Mouse (Mus musculus) c-Kit-positive CD71-negative TER-119-negative erythroid progenitor cells, embryonic 14.5 days (primary cell): ENCODE results near the gene Cnst.
"Not testable (repeated sequence)": the region's sequence is repeated elsewhere in the genome, so short reads cannot be mapped to it uniquely, and the experiment has no call there.

Experiments
- DNase-seq: peaks from one replicate; pipeline ENCODE4 v3.0.0-alpha.2; 2013; ENCODE audit warnings: low read depth

Cnst gene

DNA sequence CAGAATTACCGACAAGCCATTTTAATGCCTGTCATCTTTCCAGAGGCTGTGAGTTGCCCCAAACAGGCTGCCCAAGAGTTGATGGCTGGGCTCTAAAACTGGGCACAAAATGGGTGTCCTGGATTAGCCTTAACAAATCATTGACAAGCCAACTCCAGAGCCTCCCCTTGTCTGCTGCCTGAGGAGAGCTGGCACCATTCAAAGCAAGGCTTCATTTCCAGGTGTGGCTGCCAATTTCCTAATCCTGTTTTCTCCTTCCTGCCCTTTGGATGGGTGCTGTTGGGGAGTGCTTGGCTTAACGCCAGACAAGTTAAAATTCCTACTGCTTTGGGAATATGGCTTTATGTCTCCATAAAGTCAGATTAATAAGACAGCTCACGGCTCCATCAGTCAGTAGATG lies 98.0 kb downstream of the Cnst start:
- DNase-seq: no peak

DNA sequence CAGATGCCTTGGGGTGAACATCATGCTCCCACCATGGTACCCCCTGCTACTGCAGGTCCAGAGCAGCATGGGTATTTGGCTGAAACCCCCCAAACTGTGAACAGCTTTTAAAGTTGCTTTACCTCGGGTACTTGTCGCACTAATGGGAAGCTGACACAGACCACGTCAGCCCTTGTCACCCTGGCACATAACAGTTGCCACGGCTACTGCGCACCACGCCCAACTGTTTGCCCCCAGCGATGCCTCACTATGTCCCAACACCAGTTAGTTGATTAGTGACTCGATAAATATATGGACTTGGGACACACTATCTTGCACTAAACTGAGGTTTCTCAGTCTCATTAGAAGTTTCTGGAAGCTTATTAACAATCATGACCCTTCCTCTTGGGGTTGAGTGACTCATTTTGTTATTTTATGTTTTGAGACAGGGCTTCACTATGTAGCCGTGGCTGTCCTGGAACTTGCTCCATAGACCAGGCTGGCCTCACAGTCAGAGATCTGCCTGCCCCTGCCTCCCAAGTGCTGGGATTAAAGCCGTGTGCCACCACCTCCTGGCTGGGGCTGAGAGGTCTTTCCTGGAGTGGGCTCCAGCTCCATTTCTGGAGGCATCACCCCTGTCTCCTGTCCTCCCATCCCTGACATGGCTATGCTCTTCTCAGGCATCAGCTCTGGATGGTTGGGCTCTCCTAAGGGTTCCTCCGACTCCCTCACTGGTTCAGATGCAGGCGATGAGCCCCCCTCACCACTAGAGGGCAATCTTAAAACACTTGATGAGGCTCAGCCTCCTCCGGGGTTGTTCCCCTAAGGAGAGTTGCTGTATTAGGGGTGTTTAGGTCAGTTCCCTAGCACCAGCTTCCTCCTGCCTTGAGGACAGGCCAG lies 99.2 kb downstream of the Cnst start:
- DNase-seq: peak; percentile 74

DNA sequence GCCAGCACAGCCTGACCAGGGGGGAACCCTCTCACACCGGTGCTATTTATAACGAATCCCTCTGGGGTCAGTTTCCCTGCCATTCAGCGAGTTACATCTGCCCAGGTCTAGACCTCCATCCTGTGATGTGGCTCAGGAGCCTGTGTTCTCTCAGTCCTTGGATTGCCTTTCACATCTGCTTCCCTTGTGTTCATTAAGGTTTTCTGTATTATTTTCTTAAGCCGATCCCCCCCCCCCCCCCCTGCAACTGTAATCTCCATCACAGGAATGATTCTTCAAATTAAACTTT lies 99.8 kb downstream of the Cnst start:
- no peak for DNase-seq

DNA sequence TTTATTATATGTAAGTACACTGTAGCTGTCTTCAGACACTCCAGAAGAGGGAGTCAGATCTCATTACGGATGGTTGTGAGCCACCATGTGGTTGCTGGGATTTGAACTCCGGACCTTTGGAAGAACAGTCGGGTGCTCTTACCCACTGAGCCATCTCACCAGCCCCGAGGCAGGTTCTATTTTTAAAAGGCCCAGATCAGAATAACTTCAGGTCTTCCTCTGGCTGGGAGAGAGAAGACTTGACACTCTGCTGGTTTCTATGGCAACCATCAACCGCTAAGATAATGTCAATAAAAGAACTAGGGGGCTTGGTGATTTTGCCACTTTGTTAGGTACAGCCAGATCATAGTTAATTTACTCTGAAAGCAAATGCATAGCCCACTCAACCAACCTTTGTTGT lies 102.5 kb downstream of the Cnst start:
- DNase-seq: not testable (repeated sequence)

DNA sequence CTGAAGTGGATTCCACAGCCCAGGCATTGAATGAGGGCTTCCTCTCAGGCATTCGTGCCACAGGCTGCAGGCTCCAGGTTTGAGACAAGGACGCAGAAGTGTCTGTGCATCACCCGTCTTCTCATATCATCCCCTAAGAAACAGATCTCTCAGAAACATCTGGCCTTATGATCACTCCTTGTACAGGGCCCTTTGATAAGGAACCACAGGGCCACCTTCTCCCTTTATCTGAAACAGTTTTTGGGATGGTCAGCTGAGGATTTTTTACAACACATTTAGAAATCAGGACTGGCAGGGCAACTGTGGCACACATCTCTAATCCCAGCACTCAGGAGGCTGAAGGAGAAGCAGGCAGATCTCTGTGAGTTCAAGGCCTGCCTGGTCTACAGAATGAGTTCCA lies 103.2 kb downstream of the Cnst start:
- no peak for DNase-seq

DNA sequence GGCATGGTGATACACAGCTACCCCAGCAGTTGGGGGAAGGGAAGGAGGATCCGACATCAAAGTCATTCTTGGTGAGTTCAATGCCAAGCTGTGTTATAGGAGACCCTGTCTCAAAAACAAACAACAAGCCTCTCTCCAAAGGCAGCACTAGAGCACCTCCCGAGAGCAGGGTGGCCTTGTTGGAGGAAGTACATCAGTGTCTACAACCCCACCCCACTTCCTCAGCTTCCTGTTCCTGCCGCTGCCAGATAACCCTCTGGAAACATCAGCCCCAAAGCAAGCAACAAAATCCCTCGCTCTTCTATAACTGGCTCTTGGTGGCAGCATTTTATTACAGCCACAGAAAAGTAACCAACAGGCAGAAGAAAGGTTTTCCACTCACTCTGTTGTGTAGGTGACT lies 104.1 kb downstream of the Cnst start:
- no peak for DNase-seq

DNA sequence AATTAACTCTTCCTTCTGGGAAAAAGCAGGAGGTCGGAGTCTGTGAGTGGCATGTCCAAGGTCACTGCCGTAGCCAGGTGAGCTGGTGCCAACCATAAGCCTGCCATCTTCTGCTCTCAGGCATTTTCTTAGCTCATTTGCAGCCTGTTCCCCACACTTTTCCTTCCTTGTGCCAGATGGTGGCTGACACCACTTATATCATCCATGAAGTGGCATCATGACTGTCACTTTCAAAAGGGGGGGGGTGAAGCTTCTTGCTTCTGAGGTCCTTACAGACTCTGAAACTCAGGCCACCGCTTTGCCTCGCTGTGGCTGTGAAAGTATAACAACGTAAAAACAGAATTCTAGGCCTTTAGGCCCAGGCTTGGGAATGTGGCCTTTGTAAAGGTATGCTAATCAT lies 105.1 kb downstream of the Cnst start:
- DNase-seq: no peak

DNA sequence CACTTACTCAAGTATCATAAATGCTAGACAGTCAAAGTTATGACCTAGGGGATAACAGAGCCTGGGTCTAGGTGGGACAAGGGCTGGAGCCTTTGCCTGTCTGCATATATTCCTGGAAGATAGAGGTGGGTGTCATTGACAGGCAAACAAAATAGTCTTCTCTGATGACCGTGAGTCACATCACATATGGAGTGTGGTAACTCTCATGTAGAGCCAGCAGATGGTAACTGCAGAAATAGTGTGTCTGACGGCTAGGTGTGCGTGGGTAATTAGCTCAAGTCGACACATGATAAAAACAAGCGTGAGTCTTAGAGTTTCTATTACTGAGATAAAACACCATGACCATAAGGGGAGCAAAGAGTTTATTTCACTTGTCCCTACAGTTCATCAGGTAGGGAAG lies 116.9 kb downstream of the Cnst start:
- no peak for DNase-seq

DNA sequence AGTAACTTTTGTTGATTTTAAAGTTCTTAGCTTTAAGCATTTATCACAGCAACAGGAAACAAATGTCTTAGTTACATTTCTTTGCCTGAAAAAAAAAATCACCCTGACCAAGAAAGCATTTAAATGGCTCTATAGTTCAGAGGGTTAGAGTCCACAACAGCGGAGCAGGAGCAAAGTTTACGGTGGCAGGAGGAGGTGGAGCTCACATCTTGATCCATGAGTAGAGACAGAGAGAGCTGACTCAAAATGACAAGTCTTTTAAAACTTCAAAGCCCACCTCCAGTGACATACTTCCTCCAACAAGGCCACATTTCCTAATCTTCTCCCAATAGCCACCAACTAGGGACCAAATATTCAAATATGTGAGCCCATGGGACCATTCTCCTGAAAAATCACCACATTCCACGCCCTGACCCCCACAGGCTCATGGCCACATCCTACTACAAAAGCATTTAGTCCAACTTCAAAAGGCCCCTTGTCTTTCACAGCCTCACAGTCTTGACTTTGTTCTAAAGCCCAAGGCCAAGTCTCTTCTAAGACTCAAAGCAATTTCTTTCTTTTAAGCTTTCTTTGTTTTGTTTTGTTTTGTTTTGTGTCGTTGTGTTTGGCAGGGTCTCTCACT lies 118.2 kb downstream of the Cnst start:
- DNase-seq: no peak

DNA sequence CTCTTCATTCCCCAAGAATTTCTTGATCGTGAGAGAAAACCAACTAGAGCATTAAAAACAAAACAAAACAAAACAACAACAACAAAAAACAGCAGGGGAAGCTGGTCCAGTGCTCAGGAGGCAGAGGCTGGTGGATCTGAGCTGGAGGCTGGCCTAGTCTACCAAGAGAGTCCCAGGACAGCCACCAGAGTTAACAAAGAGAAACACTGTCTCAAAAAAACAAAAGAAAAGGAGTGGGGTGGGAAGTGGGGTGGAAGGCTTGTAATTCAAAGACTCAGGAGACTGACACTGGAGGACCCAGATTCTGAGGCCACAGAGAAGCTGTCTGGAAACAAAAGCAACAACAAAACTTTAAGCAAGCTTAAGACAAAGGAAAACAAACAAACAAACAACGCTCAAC lies 120.8 kb downstream of the Cnst start:
- DNase-seq: no peak

DNA sequence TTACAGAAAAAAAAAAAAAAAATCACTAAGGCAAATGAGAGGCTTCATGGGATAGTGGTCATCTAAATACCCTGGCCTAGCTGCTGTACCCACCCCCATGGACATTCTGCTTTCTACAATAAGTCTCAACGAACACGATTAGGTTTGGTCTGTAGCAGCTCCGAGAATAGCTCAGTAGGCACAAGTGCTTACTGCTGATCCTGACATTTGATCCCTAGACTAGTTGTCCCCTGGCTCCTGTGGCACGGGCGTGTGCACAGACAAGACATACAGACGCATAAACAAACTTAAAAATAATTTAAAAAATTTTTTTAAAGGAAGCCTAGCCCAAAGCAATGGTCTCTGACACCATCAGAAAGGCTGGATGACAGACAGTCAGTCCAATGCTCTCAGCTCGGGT lies 121.3 kb downstream of the Cnst start:
- DNase-seq: no peak

DNA sequence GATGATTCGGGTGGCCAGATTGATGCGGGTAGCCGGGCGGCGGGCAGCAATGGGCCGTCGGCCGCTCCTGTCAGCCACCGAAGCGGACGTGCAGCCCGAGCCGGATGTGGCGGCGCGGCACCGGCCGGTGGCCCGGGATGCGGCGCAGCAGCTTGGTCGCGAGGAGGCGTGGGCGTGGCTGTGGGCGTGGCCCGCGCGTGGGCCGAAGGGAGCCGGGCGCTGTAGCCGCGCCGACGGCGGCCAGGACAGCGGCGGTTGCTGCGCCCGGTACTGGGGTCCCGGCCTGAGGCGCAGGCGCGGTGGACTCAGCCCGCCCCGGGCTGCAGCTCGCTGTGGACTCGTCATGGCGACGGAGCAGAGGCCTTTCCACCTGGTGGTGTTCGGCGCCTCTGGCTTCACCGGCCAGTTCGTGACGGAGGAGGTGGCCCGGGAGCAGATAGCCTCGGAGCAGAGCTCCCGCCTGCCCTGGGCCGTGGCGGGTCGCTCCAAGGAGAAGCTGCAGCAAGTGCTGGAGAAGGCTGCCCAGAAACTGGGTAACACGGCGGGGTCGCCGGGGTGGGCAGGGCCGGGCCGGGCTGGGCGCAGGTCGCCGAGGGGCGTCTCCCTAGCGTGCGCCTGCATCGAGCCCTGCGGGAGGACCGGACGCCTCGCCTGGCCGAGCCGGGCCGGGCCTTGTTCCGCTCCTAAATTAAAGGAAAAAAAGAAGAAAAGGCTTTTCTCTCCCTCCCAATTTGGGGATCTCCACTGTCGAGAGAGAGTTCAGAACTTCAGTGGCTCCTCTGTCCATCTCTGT lies 122.0 kb downstream of the Cnst start, which contains the start of gene Sccpdh:
Gene Sccpdh, plus strand, starts transcription at position 198 of the 793 bp plus-strand sequence.
- DNase-seq: peak; percentile 57

DNA sequence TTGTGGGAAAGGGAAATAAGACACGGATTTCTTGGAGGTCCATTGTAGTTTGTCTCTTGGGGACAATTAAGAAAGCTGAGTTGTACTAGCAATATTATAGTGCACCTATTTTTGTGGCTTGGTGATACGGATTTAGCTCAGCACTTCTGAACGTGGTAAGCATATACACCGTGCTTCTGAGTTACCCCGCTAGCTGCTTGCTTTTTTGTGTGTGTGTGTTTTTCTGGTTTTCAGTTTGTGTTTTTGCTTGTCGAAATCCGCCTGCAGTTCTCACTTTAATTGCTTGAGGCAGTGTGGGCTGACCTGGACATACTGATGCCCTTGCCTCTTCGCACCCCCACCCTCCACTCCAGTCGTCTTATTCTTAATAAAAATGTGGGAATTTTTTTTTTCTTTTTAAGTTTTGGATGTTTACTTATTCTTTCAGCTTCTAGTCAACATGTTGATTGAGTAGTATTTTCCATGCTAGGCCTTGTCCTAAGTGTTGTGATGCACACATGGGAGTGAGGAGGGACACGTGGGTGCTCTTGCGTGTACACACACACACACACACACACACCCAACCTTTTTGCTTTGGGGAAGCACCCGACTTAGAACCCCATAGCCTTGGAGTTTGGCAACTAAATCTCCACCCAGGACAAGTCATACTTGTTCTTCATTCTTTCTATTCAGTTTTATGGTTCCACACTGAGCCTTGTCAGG lies 122.8 kb downstream of the Cnst start:
- no peak for DNase-seq

DNA sequence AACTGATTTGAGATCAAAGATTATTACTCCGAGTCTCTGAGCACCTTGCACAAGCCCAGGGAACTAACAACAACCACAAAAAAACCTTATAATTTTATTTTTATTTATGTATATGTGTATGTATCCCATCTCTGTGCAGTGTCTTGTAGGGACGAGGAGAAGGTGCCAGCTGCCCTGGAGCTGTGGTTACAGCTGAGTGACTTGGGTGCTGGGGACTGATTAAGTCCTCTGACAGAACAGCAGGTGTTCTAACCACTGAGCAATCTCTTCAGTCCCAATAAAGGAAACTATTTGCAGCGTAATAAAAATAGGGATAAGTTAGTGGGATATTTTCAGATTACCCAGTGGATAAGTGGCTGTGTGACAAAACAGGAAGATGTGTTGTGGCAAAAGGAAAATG lies 128.2 kb downstream of the Cnst start:
- no peak for DNase-seq

DNA sequence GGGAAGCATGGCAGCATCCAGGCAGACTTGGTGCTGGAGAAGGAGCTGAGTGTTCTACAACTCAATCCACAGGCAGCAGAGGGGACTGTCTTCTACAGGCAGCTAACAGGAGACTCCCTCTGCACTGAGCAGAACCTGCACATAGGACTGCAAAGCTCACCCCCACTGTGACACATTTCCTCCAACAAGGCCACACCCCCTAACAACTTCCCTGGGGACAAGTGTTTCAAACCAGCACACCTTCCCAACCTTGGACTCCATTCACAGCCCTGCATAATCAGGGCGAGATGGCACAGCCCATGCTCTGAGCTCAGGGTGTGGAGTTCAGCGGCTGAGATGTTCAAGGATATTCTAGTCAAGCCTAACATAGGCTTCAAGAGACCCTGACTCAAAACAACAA lies 130.9 kb downstream of the Cnst start:
- DNase-seq: no peak
